Mouse (Mus musculus) bone marrow, adult 2 months (tissue): ENCODE data around the gene Usp37.

Source experiments
- CTCF ChIP-seq: fragments of 200-500 bp; IDR thresholded peaks from 2 replicates; pipeline ENCODE4 v1.5.1; 2011; ENCODE audit warnings: low read length, control low read depth; ENCODE audit not compliant: control insufficient read depth, insufficient read depth
- POLR2A ChIP-seq: fragments of 200-500 bp; IDR thresholded peaks from 2 replicates; pipeline ENCODE4 v1.6.1; 2011; ENCODE audit warnings: low read depth, mild to moderate bottlenecking, control low read depth, low read length, borderline replicate concordance; ENCODE audit not compliant: control insufficient read depth

- peak; percentile 49 for TF ChIP-seq CTCF
- no peak for TF ChIP-seq POLR2A
Observed at GRCm38 (mm10) chr1:74397919-74398451, 146.1 kb downstream of the Usp37 start.
